ENCODE assay signal across 8 mouse cellular contexts in genomic region chr13:52530008-52530945, GRCm38 (mm10). TPM values are rescaled to one million over a fixed set of nuclear protein-coding genes. Genes with fewer than 3 reads are reported as not detected.
A peak's percentile ranks its signal among the peaks of the same experiment; 100 is the strongest.
DNase-seq lines count a peak whose midpoint lies in the region; ATAC-seq and TF ChIP-seq lines count a peak whose summit lies in the region.

No protein-coding gene starts in this region.

- in situ Hi-C loops in ES-E14 (cut with MboI; ENCODE audit: low sequenced_read_pairs in 2 of 2, unreplicated experiment in 2 of 2) = loop anchor here (10.0 to 25.0 kb wide), 3 partner anchors 268 to 693 kb away; partner anchors contain the start of gene Gadd45g (in 1 of the 2)

- H3K36me3 ChIP-seq in ES-E14 (ENCODE audit: control insufficient read depth, insufficient read depth, low read length, poor library complexity, severe bottlenecking) = no peaks in the 10 kb centered on the region
- no peaks in the 10 kb centered on the region for H3K36me3 ChIP-seq in hindbrain, embryonic 11.5 days (ENCODE audit: control insufficient read depth, insufficient read depth, low read length)
- H3K36me3 ChIP-seq in lung, embryonic 16.5 days (ENCODE audit: control insufficient read depth, insufficient read depth, low read length) = no peaks in the 10 kb centered on the region

- peak; percentile 90 for ATAC-seq in hindbrain, embryonic 11.5 days (ENCODE audit: low FRiP score)
- ATAC-seq in lung, embryonic 16.5 days (ENCODE audit: low read depth) = peak; percentile 98

- no peaks in the 10 kb centered on the region for H3K9me3 ChIP-seq in ES-E14 (ENCODE audit: control insufficient read depth, insufficient read depth, low read depth, low read length)
- H3K9me3 ChIP-seq in hindbrain, embryonic 11.5 days (ENCODE audit: control insufficient read depth, low read length) = no peaks in the 10 kb centered on the region
- H3K9me3 ChIP-seq in lung, embryonic 16.5 days (ENCODE audit: control insufficient read depth, low read length) = 0 out of 2 replicates have a peak, but pooled peaks cover 3% of the 10 kb centered on the region

- H3K4me1 ChIP-seq in ES-E14 (ENCODE audit: control insufficient read depth in 2 of 2, insufficient read depth in 2 of 2, low read length in 2 of 2, poor library complexity in 1 of 2) = 0 out of 4 replicates have a peak, but pooled peaks cover 0 to 2% of the 10 kb centered on the region in 2 experiments
- 0 out of 2 replicates have a peak, but pooled peaks cover 4% of the 10 kb centered on the region for H3K4me1 ChIP-seq in hindbrain, embryonic 11.5 days (replicated peaks; ENCODE audit: control insufficient read depth, insufficient read depth, low read length)
- H3K4me1 ChIP-seq in lung, embryonic 16.5 days (replicated peaks; ENCODE audit: control insufficient read depth, insufficient read depth, low read length) = peaks cover 6% of the 10 kb centered on the region; the same call in 1 of the 2 replicates

- H3K27me3 ChIP-seq in hindbrain, embryonic 11.5 days (ENCODE audit: control insufficient read depth, insufficient read depth, low read length) = peaks cover 14% of the 10 kb centered on the region
- peaks cover 10% of the 10 kb centered on the region for H3K27me3 ChIP-seq in lung, embryonic 16.5 days (ENCODE audit: control insufficient read depth, insufficient read depth, low read depth, low read length)

- peak overlapping the region; percentile 3; the same call in 1 of the 2 replicates for H3K9ac ChIP-seq in ES-E14 (ENCODE audit: insufficient read depth, low read depth, low read length, poor library complexity, severe bottlenecking)
- peak overlapping the region; percentile 62 for H3K9ac ChIP-seq in hindbrain, embryonic 11.5 days (ENCODE audit: low read depth, low read length)
- peak overlapping the region; percentile 49; the same call in 1 of the 2 replicates for H3K9ac ChIP-seq in lung, embryonic 16.5 days (ENCODE audit: low read length)

- peak overlapping the region; percentile 50 to 65 for H3K4me3 ChIP-seq in ES-E14 (ENCODE audit: insufficient read depth in 1 of 2, low read depth in 1 of 2, low read length in 2 of 2, poor library complexity in 1 of 2, severe bottlenecking in 1 of 2)
- peak overlapping the region; percentile 42 for H3K4me3 ChIP-seq in hindbrain, embryonic 11.5 days (ENCODE audit: low read depth, low read length)
- H3K4me3 ChIP-seq in lung, embryonic 16.5 days (ENCODE audit: low read length) = peak overlapping the region; percentile 45

- WGBS in hindbrain, embryonic 11.5 days = 3% methylated on average over 40 of the region's 50 CpGs
- WGBS in lung, embryonic 16.5 days = 3% methylated on average over 43 of the region's 50 CpGs

- no peak overlapping the region for H3K27ac ChIP-seq in ES-E14 (ENCODE audit: insufficient read depth, low read depth, low read length, poor library complexity, severe bottlenecking)
- H3K27ac ChIP-seq in hindbrain, embryonic 11.5 days (ENCODE audit: low read depth, low read length) = no peak overlapping the region
- no peak overlapping the region for H3K27ac ChIP-seq in lung, embryonic 16.5 days (ENCODE audit: low read length)

- DNase-seq in ES-E14 (ENCODE audit: low read depth, low spot score) = peak; percentile 46
- peak; percentile 92 for DNase-seq in cerebellum, adult 8-10 months
- DNase-seq in frontal cortex, adult 2 months (ENCODE audit: extremely low spot score in 1 of 2, low spot score in 1 of 2) = peak; percentile 85 to 90
- peak; percentile 82 for DNase-seq in hindbrain, embryonic 11.5 days (ENCODE audit: low spot score)
- peak; percentile 80 to 83 for DNase-seq in layer of hippocampus, postnatal 10 days (ENCODE audit: low spot score in 2 of 2)
- DNase-seq in ovary, postnatal 10 days (ENCODE audit: low spot score) = peak; percentile 15
- DNase-seq in thymus, postnatal 0 days (ENCODE audit: low spot score) = peak; percentile 81

- H3K4me2 ChIP-seq in hindbrain, embryonic 11.5 days (replicated peaks; ENCODE audit: low read depth, low read length) = peak overlapping the region; percentile 83
- peak overlapping the region; percentile 81 for H3K4me2 ChIP-seq in lung, embryonic 16.5 days (ENCODE audit: low read depth, low read length)

TF ChIP-seq in ES-E14, 5 proteins besides CTCF, POLR2A, EP300 and RAD21:
- TF ChIP-seq ZC3H11A (IDR thresholded peaks at IDR 0.05; ENCODE audit: borderline replicate concordance, low read depth, low read length) (no peak), ZNF384 (IDR thresholded peaks at IDR 0.05; ENCODE audit: low read depth, low read length) (no peak), CHD2 (IDR thresholded peaks at IDR 0.05; ENCODE audit: low read depth, low read length) (no peak), MAFK (IDR thresholded peaks at IDR 0.05; ENCODE audit: insufficient read depth, low read depth, low read length) (no peak), HCFC1 (IDR thresholded peaks at IDR 0.05; ENCODE audit: borderline replicate concordance, insufficient read depth, low read length) (no peak)

RNA-seq across cellular contexts. Expression of gene Diras2, which starts 0.8 kb away (rescaled TPM):
- 0.58 and 0.76 TPM in 2 replicates for total RNA-seq in ES-E14 (2012; rRNA removed)
- polyA plus RNA-seq in frontal cortex, adult 2 months (2012; rRNA removed) = 126 and 129 TPM in 2 replicates
- 0.24 and 0.40 TPM in 2 replicates for polyA plus RNA-seq in hindbrain, embryonic 11.5 days (2014; fragmentation: Nextera tagmentation; extraction: Ambion mirVana)
- 100 to 1,000 TPM; 151 to 162 TPM for total RNA-seq in layer of hippocampus, postnatal 10 days (2021)
- polyA plus RNA-seq in lung, embryonic 16.5 days (2015; fragmentation: Nextera tagmentation; extraction: Ambion mirVana) = 0.20 and 0.35 TPM in 2 replicates
- polyA plus RNA-seq in thymus, postnatal 0 days (2015; fragmentation: Nextera tagmentation; extraction: Ambion mirVana) = 3.4 and 3.6 TPM in 2 replicates

RNA-seq across cellular contexts. Expression of gene Syk, which starts 52.7 kb away (rescaled TPM):
- 13.3 and 22.3 TPM in 2 replicates for total RNA-seq in ES-E14 (2012; rRNA removed)
- 2.6 and 3.3 TPM in 2 replicates for polyA plus RNA-seq in frontal cortex, adult 2 months (2012; rRNA removed)
- polyA plus RNA-seq in hindbrain, embryonic 11.5 days (2014; fragmentation: Nextera tagmentation; extraction: Ambion mirVana) = 4.0 and 4.4 TPM in 2 replicates
- 1 to 10 TPM; 6.6 to 8.2 TPM for total RNA-seq in layer of hippocampus, postnatal 10 days (2021)
- 5.0 and 5.3 TPM in 2 replicates for polyA plus RNA-seq in lung, embryonic 16.5 days (2015; fragmentation: Nextera tagmentation; extraction: Ambion mirVana)
- 7.6 and 8.9 TPM in 2 replicates for polyA plus RNA-seq in thymus, postnatal 0 days (2015; fragmentation: Nextera tagmentation; extraction: Ambion mirVana)

Comparison
In these comparisons a context has a peak if more than half of its experiments do, and no peak if none do; other contexts are left out.
1. DNase-seq: peak in every context shown above with its lines; median percentile 92 in cerebellum, adult 8-10 months; 88 in frontal cortex, adult 2 months; 82 in hindbrain, embryonic 11.5 days; 82 in layer of hippocampus, postnatal 10 days; 81 in thymus, postnatal 0 days; 46 in ES-E14; 15 in ovary, postnatal 10 days.
2. H3K9ac ChIP-seq: peak in every context shown above with its lines; median percentile 62 in hindbrain, embryonic 11.5 days; 49 in lung, embryonic 16.5 days; 3 in ES-E14.
3. RNA of gene Diras2, which starts 0.8 kb away (polyA plus RNA-seq): 126 to 129 TPM in frontal cortex, adult 2 months; 3.4 to 3.6 TPM in thymus, postnatal 0 days, 0.24 to 0.40 TPM in hindbrain, embryonic 11.5 days and 0.20 to 0.35 TPM in lung, embryonic 16.5 days; every median in the first group is over 10 times any median in the second.
4. Peak in every context shown above with its lines, with median percentiles within 50 percentile points of each other: H3K4me3 ChIP-seq.